Mouse (Mus musculus) adrenal gland, postnatal 10 days (tissue): Measurements from ENCODE around the gene Rmi2. TPM values are rescaled to one million over a fixed set of nuclear protein-coding genes. Genes with fewer than 3 reads are reported as not detected.

Experiments
- DNase-seq: peaks from one replicate; pipeline ENCODE4 v3.0.0; 2021; ENCODE audit warnings: mixed read lengths
- total RNA-seq, 2 experiments: library from RNA; stranded (reverse); gene quantifications; 2 replicates each; pipeline ENCODE4 v1.2.3; 2021

Gene Rmi2
- total RNA-seq, 2 experiments from 2014 or later = 1.6 to 1.8 TPM

DNA sequence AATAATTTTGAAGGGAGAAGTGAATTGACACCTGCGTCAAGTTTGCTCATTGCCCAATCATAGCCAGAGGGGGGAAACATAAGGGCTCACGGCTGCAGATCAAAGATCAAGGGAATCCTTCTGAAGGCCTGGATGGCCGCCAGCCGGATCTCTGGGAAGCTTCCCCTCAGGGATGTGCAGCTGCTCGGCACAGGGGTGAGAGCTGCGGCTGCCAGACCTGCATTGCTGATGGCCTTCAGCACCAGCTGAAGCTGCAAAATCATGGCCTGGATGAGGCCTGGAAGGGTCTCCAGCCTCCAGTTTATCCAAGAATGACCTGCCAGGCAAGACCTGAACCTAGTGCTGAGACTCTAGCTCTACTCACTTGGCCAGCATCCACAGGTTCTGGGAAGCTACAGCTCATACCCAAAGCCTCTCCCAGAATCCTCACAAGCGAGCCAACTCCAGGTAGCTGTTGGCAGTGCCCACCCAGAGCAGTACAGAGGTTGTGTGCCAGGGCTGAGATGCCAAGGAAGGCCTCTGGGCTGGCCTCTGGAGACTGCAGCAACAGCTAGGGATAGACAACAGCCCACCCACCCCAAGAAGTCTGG lies 90.8 kb downstream of the Rmi2 start:
- peak; percentile 80 for DNase-seq

DNA sequence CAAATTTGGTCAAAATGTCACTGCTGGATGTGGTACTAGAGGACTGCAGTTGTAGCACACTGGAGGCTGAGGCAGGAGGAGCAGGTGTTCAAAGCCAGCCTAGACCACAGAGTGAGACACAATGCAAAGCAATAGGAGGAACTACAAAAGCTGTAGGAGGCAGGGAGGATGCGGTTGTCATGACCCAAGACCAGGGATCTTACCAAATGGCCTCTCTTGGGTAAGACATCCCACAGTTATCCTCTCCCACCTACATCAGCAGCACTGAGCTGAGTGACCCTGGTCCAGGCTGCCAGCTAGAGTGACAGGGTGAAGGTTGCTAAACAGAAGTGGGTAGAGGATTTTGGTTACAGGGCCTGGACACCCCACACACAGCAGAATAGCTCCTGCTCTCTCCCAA lies 92.2 kb downstream of the Rmi2 start:
- DNase-seq = no peak

DNA sequence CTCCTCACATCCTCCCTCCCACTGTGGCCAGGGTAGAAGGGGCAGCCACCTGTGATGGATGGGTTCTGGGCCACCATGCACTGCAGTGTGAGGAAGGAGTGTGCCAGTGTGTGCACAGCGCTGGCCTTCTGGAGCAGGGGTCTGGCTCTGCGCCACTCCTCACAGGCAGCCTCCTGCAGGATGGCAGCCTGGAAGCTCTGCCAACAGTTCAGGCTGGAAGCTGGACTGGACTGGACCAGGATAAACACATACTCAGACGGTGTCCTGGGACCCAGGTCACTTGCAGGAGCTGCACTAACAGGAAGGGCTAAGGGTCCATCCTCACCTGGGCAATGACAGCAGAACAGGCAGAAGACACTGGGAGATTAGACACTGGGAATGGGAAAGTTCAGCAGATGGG lies 98.5 kb downstream of the Rmi2 start:
- peak; percentile 52 for DNase-seq

DNA sequence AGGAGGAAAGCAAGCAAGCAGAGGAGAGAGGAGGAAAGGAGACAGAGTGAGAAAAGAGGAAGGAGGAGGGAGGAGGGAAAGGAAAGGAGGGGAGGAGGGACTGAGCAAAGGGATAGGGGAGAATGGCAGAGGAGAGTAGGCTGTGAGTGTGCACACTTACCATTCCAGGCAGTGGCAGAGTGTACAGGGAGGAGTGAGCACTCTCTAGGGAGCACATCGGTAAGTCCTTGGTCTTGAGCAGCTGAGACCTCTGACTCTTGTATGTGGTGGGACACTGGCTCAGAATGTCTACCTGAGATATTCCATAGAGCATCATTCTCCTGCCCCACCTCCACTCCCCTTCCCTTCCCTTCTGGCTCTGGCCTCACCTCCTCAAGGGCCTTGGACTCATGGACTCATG lies 99.2 kb downstream of the Rmi2 start:
- no peak for DNase-seq

DNA sequence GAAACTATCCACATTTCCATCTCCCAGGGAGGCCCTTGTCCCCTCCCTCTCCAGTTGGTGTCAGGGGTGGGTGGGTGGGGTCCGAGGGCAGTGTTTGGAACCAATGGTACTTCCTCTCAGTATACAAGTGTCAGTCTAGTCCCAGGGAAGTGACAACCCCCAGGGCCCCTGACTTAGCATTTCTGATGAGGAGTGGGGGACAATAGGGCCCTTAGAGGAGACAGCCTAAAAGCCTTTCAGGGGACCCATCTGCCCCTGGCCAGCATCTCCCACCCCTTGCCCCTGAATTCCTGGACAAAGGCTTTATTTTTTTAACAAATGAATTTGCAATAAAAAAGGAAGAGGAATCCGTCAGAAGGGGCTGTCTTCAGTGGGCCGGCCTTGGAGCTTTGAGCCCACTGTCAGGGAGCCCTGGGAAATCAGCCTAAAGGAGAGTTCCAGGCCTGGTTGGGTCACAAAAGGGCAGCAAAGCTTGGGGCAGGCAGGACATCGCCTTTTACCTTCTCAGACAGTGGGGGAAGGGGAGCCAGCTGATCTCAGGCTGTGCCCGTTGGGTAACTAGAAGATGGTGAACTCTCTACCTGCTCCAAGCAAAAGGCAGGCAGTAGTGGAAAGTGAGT lies 102.0 kb downstream of the Rmi2 start:
- DNase-seq = no peak

DNA sequence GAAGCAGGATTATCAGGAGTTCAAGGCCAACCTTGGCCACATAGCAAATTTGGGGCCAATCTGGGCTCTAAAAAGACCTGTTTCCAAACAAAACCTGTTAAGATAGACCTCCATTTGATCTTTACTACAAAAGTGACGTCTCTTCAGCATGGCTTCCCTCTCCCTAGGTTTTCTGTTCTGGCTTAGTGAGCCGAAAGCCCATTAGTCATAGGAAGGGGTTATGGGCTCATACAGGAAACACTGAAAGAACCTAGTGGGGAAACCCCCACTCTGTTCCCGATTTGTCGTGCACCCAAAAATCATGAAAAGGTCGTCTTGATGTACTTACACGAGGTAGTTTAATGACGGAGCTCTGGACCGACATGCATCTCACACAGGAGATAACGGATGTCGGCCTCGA lies 102.6 kb downstream of the Rmi2 start:
- DNase-seq = no peak

DNA sequence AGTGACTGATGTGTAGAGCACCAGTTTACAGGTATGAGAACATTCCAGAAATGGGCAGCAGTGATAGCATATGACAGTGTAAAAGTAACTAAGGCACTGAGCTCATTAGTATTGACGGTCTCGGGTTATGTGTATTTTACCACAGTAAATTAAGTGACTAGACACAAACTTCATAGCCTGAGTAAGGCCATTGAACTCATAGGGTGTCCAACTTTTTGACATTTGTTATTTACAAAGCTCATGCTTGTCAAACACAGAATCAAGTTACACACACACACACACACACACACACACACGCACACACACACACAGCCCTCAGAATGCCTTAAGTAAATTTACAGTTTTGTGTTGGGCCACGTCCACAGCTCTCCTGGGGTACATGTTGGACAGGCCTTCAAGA lies 105.1 kb downstream of the Rmi2 start:
- DNase-seq = no peak

DNA sequence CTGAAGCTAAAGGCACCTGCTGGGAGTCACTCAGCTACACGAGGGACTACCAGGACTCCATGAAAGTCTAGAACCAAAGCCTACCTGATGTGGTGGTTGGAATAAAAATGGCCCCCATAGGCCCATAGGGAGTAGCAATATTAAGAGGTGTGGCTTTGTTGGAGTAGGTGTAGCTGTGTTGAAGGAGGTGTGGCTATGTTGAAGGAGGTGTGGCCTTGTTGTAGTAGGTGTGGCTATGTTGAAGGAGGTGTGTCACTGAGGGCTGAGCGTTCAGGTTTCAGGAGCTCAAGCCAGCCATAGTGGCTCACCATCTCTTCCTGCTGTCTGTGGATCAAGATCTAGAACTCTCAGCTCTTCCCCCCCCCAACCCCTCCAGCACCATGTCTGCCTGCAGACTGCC lies 105.8 kb downstream of the Rmi2 start:
- DNase-seq = no peak

Other genes with a start within 250 kb of the Rmi2 start
- 1 to 10 TPM; 2.1 to 2.6 TPM for gene Socs1, start 49.5 kb upstream of the Rmi2 start, total RNA-seq
- not detected for gene Tnp2, start 46.4 kb upstream of the Rmi2 start, total RNA-seq
- not detected for gene Prm3, start 44.1 kb upstream of the Rmi2 start, total RNA-seq
- gene Prm2, start 38.9 kb upstream of the Rmi2 start, total RNA-seq = not detected
- not detected for gene Prm1, start 29.2 kb upstream of the Rmi2 start, total RNA-seq
- gene Gm11172, start 22.1 kb upstream of the Rmi2 start, total RNA-seq = not detected
- 10 to 100 TPM; 23.2 to 27.3 TPM for gene Snn, start 225.9 kb downstream of the Rmi2 start, total RNA-seq
- gene Litaf, start 231.1 kb downstream of the Rmi2 start, total RNA-seq = 10 to 100 TPM; 47.5 to 51.3 TPM